Mouse (Mus musculus) kidney, embryonic 16.5 days (tissue): ENCODE measurements around the gene Ciita. TPM values are rescaled to one million over a fixed set of nuclear protein-coding genes. Genes with fewer than 3 reads are reported as not detected.

Experiments used
- ATAC-seq: fragments of 200-750 bp; cut with Nextera tagmentation; 2 replicates; pipeline ENCODE4 v1.8.0; 2017; ENCODE audit warnings: moderate TSS enrichment; ENCODE audit not compliant: low FRiP score, low TSS enrichment
- H3K27ac ChIP-seq: fragments of 300-500 bp; sonication (generic); 2 replicates; pipeline ENCODE4 v1.5.1; 2014; ENCODE audit warnings: low read length
- H3K27me3 ChIP-seq: fragments of 300-500 bp; sonication (generic); 2 replicates; pipeline ENCODE4 v1.6.1; 2014; ENCODE audit warnings: low read length, control low read depth, mixed read lengths; ENCODE audit not compliant: insufficient read depth
- H3K36me3 ChIP-seq: fragments of 300-500 bp; sonication (generic); 2 replicates; pipeline ENCODE4 v1.6.1; 2014; ENCODE audit warnings: low read length, control low read depth, mixed read lengths; ENCODE audit not compliant: insufficient read depth
- H3K4me1 ChIP-seq: fragments of 300-500 bp; sonication (generic); 2 replicates; pipeline ENCODE4 v1.6.1; 2014; ENCODE audit warnings: low read length, control low read depth, mixed read lengths; ENCODE audit not compliant: insufficient read depth
- H3K4me2 ChIP-seq: fragments of 300-500 bp; sonication (generic); replicated peaks from 2 replicates; pipeline ENCODE4 v1.6.1; 2014; ENCODE audit warnings: low read depth, low read length
- H3K4me3 ChIP-seq: fragments of 300-500 bp; sonication (generic); 2 replicates; pipeline ENCODE4 v1.5.1; 2014; ENCODE audit warnings: mild to moderate bottlenecking, low read length
- H3K9ac ChIP-seq: fragments of 300-500 bp; sonication (generic); replicated peaks from 2 replicates; pipeline ENCODE4 v1.6.1; 2014; ENCODE audit warnings: low read length
- H3K9me3 ChIP-seq: fragments of 300-500 bp; sonication (generic); 2 replicates; pipeline ENCODE4 v1.6.1; 2016; ENCODE audit warnings: low read length, control low read depth
- WGBS: fragments of 180-500 bp; shearing (Covaris S2); extraction: QIAGEN DNeasy Blood & Tissue Kit; methylation state at CpG from one replicate; pipeline ENCODE4 v1.1.7; 2014; 5-methylcytosine and 5-hydroxymethylcytosine counted together
- polyA plus RNA-seq: library from polyadenylated mRNA; unstranded; fragments of >200 nt; fragmentation: Nextera tagmentation; extraction: Ambion mirVana; gene quantifications from 2 replicates; pipeline ENCODE4 v1.2.1, GENCODE M21; 2015

The Ciita gene
- polyA plus RNA-seq, 1 experiment from 2014 or later, result 0.80 TPM

DNA sequence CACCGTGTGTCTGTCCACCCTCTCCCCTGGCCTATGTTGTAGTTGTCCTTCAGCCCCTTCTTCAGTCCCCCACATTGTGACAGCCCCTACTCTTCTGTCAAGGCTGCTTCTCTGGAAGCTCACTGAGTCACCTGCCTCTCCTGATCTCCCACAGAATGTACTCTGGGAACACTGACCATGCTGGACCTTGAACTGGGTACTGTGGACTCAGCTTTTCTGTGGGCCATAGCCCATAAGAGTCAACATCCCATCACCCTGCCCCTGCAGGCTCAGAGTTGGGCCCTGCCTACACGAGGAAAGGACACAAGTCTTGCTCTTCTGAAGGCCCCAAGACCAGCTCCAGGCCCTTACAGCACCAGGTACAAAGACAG lies 45.7 kb downstream of the Ciita start:
- Histone ChIP-seq H3K4me2 (no peak overlapping the region), H3K27ac (no peak overlapping the region), H3K9me3 (no peaks in the 10 kb centered on the region), H3K4me3 (no peak overlapping the region), H3K27me3 (no peaks in the 10 kb centered on the region), H3K9ac (no peak overlapping the region), H3K36me3 (peaks cover 6% of the 10 kb centered on the region), H3K4me1 (no peaks in the 10 kb centered on the region)
- WGBS, result 70% methylated on average over 2 of the region's 2 CpGs
- no peak for ATAC-seq

DNA sequence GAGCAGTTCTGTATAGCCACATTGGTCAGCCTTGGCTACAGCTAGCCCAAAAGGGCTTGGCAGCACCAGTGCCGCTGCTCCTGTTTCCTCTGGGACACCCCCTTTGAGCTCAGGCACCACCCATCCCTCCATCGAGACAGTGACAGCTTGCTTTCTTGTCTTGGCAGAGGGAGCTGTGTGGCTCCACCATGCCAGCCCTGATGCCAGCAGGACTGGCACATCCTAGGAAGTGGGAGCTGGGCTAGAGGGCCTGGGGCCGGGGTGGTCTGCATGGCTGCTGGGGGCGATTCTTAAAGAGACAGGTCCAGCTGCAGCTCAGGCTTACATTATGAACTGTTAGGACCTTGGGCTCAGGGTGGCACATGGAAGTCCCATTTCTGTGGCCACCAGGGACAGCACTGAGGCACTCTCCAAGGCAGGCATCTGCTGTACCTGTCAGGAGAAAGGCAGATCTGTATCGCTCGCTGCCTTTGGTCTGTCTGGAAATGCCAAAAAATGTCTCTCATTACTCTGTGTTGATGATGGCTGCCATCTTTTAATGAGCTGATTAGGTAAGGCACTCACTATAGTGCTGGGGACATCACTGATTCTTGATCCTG lies 47.3 kb downstream of the Ciita start:
- no peak overlapping the region for H3K9ac ChIP-seq
- H3K27me3 ChIP-seq, result no peaks in the 10 kb centered on the region
- no peaks in the 10 kb centered on the region for H3K4me1 ChIP-seq
- no peak overlapping the region for H3K27ac ChIP-seq
- WGBS, result 81% methylated on average over 6 of the region's 6 CpGs
- no peak overlapping the region for H3K4me2 ChIP-seq
- no peak overlapping the region for H3K4me3 ChIP-seq
- no peaks in the 10 kb centered on the region for H3K9me3 ChIP-seq
- no peak for ATAC-seq
- peaks cover 14% of the 10 kb centered on the region for H3K36me3 ChIP-seq

DNA sequence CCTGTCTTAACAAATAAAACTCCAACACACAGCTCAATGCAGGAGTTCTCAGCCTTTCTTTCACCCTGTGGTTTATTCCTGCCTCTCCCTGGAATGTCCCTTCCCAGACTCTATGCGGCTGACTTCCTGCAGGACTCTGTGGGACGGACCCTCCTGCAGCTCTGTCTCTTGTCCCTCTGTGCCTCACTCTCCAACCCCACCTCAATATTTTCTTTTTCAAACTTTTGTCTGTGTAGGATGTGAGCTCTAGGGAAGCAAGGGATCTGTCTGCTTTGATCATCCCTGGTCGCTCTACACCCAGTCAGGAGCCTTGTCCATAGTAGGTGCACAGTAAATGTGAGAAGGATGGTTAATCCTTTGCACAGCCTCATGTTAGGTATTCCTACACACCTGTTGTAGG lies 48.5 kb downstream of the Ciita start:
- H3K4me3 ChIP-seq, result no peak overlapping the region
- no peak for ATAC-seq
- 84% methylated on average over 3 of the region's 3 CpGs for WGBS
- H3K27me3 ChIP-seq, result no peaks in the 10 kb centered on the region
- no peak overlapping the region for H3K9ac ChIP-seq
- H3K36me3 ChIP-seq, result peaks cover 14% of the 10 kb centered on the region
- no peak overlapping the region for H3K4me2 ChIP-seq
- H3K4me1 ChIP-seq, result no peaks in the 10 kb centered on the region
- H3K27ac ChIP-seq, result no peak overlapping the region
- H3K9me3 ChIP-seq, result no peaks in the 10 kb centered on the region

DNA sequence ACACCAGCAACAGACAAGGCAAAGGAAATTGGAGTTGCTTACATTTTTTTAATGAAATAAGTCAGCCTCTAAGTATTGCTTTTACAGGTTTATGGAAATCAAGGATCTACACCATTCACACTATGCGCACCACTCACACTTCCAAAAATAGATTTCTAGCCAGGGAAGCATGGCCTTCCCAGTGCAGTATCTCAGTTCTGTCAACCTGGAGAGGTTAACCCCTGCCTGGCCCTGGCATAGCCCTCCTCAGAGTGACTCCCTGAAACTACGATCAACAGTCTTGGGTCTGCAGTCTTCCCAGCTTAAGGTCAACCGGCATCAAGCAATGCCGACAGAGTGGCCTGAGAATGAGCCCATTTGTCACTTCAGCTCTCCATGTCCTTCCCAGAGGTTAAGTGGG lies 50.3 kb downstream of the Ciita start:
- WGBS, result 80% methylated on average over 4 of the region's 4 CpGs
- H3K4me3 ChIP-seq, result no peak overlapping the region
- no peak overlapping the region for H3K4me2 ChIP-seq
- ATAC-seq, result no peak
- H3K36me3 ChIP-seq, result peaks cover 14% of the 10 kb centered on the region
- H3K27ac ChIP-seq, result no peak overlapping the region
- no peaks in the 10 kb centered on the region for H3K9me3 ChIP-seq
- no peak overlapping the region for H3K9ac ChIP-seq
- no peaks in the 10 kb centered on the region for H3K4me1 ChIP-seq
- no peaks in the 10 kb centered on the region for H3K27me3 ChIP-seq

DNA sequence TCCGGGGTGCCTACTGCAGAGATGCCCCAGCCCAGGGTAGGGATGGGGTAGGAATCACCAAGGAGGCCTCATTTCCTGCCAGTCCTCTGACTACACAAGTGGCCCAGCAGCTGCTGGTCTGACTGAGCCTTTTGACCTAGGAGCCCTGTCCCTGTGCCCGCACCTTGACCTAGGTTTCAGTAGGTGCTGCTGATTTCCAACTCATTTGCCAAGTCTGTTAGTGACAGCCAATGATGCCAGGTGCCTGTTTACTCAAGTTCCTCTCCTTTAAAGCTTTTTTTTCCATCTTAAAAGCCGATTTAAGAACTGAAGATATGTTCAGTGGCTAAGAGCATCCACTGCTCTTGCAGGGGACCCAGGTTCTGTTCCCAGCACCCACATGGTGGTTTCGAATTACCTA lies 53.9 kb downstream of the Ciita start:
- H3K27ac ChIP-seq, result no peak overlapping the region
- no peak overlapping the region for H3K9ac ChIP-seq
- peaks cover 14% of the 10 kb centered on the region for H3K36me3 ChIP-seq
- 93% methylated on average over 4 of the region's 4 CpGs for WGBS
- H3K27me3 ChIP-seq, result no peaks in the 10 kb centered on the region
- no peaks in the 10 kb centered on the region for H3K9me3 ChIP-seq
- ATAC-seq, result no peak
- H3K4me3 ChIP-seq, result no peak overlapping the region
- no peaks in the 10 kb centered on the region for H3K4me1 ChIP-seq
- no peak overlapping the region for H3K4me2 ChIP-seq

DNA sequence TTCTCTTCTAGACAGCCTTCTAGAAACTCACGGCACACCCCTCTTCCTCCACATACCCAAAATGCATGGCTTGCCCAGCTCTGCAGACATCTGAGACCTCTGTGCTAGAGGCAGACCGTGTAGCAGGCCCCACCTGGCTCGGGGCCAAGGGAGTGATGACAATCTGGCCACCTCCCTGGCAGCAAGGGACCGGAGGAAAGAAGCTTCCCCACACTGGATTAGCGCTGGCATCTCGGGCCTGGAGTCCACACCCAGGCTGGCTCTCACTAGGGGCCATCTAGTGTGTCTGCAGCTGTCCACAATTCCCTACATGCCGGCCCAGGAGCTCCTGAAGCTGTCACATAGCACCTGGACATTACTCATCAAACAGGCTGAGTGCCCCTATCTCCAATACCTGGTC lies 54.7 kb downstream of the Ciita start:
- Histone ChIP-seq H3K9ac (no peak overlapping the region), H3K27me3 (no peaks in the 10 kb centered on the region), H3K36me3 (peaks cover 10% of the 10 kb centered on the region), H3K27ac (no peak overlapping the region), H3K4me1 (peaks cover 7% of the 10 kb centered on the region; the same call in 1 of the 2 replicates), H3K9me3 (no peaks in the 10 kb centered on the region), H3K4me3 (no peak overlapping the region), H3K4me2 (no peak overlapping the region)
- 70% methylated on average over 7 of the region's 7 CpGs for WGBS
- no peak for ATAC-seq

DNA sequence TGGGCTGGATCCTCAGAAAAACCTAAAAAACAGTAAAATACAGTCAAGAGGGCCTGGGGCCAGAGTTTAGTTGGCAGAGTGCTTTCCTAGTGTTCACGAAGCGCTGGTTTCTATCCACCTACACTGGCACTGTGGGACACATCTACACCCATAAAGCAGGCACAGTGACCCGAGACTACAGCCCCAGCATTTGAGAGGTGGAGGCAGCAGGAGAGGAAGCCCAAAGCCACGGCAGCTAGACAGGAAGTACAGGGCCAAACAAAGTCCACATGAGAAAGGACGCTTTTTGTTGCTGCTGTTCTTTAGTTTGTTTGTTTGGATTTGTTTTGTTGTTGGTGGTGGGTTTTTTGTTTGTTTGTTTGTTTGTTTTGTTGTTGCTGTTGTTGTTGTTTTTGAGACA lies 56.5 kb downstream of the Ciita start:
- no peak for ATAC-seq
- H3K4me1 ChIP-seq, result peaks cover 24% of the 10 kb centered on the region
- 74% methylated on average over 5 of the region's 5 CpGs for WGBS
- H3K9ac ChIP-seq, result no peak overlapping the region
- no peaks in the 10 kb centered on the region for H3K27me3 ChIP-seq
- H3K4me3 ChIP-seq, result no peak overlapping the region
- no peaks in the 10 kb centered on the region for H3K9me3 ChIP-seq
- no peak overlapping the region for H3K4me2 ChIP-seq
- H3K27ac ChIP-seq, result no peak overlapping the region
- H3K36me3 ChIP-seq, result peaks cover 6% of the 10 kb centered on the region; the same call in 1 of the 2 replicates

DNA sequence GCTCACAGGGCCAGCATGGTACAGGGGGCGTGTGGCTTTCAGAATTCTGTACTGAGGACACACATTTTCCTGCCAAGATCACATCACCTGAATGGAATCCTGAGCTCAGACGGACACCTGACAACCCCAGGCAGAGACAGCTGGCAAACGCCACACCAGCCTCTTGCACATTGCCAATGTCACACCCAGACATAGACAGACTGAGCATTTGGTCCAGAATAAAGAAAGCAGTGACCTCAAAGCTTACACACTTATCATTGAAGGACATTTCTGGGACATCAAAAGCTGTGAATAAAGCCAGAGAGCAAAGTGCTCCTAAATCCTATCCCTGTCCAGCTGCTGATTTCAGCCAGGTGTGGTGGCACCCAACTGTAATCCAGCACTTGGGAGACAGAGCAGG lies 57.1 kb downstream of the Ciita start:
- no peak overlapping the region for H3K9ac ChIP-seq
- no peak overlapping the region for H3K4me2 ChIP-seq
- no peaks in the 10 kb centered on the region for H3K36me3 ChIP-seq
- 86% methylated on average over 3 of the region's 3 CpGs for WGBS
- H3K4me3 ChIP-seq, result no peak overlapping the region
- H3K9me3 ChIP-seq, result no peaks in the 10 kb centered on the region
- H3K27ac ChIP-seq, result no peak overlapping the region
- H3K4me1 ChIP-seq, result peaks cover 30% of the 10 kb centered on the region
- H3K27me3 ChIP-seq, result no peaks in the 10 kb centered on the region
- no peak for ATAC-seq

DNA sequence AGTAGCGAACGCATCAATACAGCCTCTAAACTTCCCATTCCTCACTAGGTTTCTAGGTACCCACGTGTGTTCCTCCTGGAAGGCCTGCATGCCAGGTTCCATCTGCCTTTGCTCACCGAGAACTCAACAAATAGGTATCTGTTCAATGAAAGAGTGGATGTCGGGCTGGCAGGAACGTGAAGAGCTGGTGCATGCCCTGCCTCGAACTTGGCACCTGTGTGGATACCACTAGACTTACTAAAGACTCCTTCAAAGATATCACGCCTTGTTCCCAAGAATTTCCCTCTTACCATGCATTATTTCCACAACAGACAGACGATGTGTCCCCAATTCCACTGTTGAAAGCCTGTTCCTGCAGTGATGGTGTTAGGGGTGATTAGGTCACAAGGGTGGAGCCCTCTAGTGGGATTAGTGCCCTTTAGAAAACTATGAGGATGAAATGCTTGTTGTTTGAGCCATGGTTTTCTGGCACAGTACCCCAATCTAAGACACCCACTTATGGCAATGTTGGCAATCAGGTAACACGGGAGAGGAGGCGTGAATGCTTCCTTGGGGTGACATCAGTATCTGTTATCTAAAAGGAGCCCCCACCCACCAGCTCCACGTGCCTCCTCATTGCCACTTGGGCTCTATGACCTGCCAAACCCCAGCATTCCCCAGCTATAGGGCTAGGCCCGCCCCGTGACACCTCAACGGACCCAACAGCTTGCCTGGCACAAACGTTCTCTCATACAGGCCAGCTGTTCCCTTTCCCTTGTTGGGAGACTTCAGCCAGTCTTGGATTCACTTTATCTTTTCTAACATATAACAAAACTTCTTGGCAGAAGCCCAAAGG lies 61.1 kb downstream of the Ciita start:
- Histone ChIP-seq H3K27ac (peak overlapping the region; percentile 51; the same call in 1 of the 2 replicates), H3K9ac (peak overlapping the region; percentile 92)
- 68% methylated on average over 16 of the region's 16 CpGs for WGBS

DNA sequence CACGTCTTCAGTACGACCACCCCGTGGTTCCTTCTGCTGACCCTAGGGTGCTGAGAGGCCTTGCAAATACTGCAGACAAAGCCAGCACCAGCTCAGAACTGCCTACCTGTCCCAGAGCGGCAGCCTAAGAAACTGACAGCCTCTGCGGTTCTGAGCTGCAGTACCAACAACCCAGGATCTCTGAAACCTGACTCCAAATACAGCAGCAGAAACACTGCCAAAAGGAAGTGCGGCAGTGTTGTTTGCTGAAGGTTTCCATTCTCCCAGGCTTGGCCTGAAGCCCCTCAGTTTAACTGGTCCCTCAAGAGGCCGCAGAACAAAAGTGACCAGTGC lies 61.7 kb downstream of the Ciita start:
- ATAC-seq, result no peak
- 20% methylated on average over 7 of the region's 7 CpGs for WGBS
- H3K27me3 ChIP-seq, result no peaks in the 10 kb centered on the region

More for the DNA sequence above, 61.1 kb downstream of the Ciita start:
- no peaks in the 10 kb centered on the region for H3K9me3 ChIP-seq
- H3K4me2 ChIP-seq, result peak overlapping the region; percentile 95
- no peaks in the 10 kb centered on the region for H3K27me3 ChIP-seq
- ATAC-seq, result no peak
- H3K4me1 ChIP-seq, result peaks cover 35% of the 10 kb centered on the region
- no peaks in the 10 kb centered on the region for H3K36me3 ChIP-seq
- peak overlapping the region; percentile 83 for H3K4me3 ChIP-seq

More for the DNA sequence above, 61.7 kb downstream of the Ciita start:
- Histone ChIP-seq H3K4me2 (peak overlapping the region; percentile 95), H3K9me3 (no peaks in the 10 kb centered on the region), H3K9ac (peak overlapping the region; percentile 92), H3K36me3 (no peaks in the 10 kb centered on the region), H3K27ac (peak overlapping the region; percentile 51), H3K4me1 (peaks cover 41% of the 10 kb centered on the region), H3K4me3 (peak overlapping the region; percentile 83)
